Mouse (Mus musculus): Measurements from ENCODE around the gene Auts2. TPM values are rescaled to one million over a fixed set of nuclear protein-coding genes. Genes with fewer than 3 reads are reported as not detected.
"Not testable (repeated sequence)": the region's sequence is repeated elsewhere in the genome, so short reads cannot be mapped to it uniquely, and the experiment has no call there.

Auts2 gene
- 10 to 100 TPM; 43.4 to 57.3 TPM for total RNA-seq (2021)
- long read RNA-seq, experiment 1, partial matches to known transcripts = 3 of 13 reads
- long read RNA-seq, experiment 1, other reads (novel, unspliced or antisense) = 10 of 13 reads
- long read RNA-seq, experiment 2, partial matches to known transcripts = 3 of 10 reads
- long read RNA-seq, experiment 2, other reads (novel, unspliced or antisense) = 7 of 10 reads

GRCm38 (mm10) chr5:132543118-132544071, at the start of gene Auts2:
Gene Auts2 (minus strand): TSS chr5:132543344.
- peak; percentile 91 for DNase-seq (ENCODE audit: low spot score in 2 of 2)

GRCm38 (mm10) chr5:132591721-132592695, 48.9 kb upstream of the Auts2 start:
- DNase-seq (ENCODE audit: low spot score in 2 of 2) = no peak

- no peak for DNase-seq (ENCODE audit: low spot score in 2 of 2)
These were observed 36.6 kb upstream of the Auts2 start for GRCm38 (mm10) chr5:132579774-132580173.

- not testable (repeated sequence) for DNase-seq (ENCODE audit: low spot score in 2 of 2)
These were observed 17.6 kb upstream of the Auts2 start for GRCm38 (mm10) chr5:132560771-132561170.

GRCm38 (mm10) chr5:132545761-132546160, 2.6 kb upstream of the Auts2 start:
- no peak for DNase-seq (ENCODE audit: low spot score in 2 of 2)

GRCm38 (mm10) chr5:132544176-132544995, 1.2 kb upstream of the Auts2 start:
- peak; percentile 20 to 38 for DNase-seq (ENCODE audit: low spot score in 2 of 2)

GRCm38 (mm10) chr5:132542381-132543020, 643 bp downstream of the Auts2 start:
- peak in 1 of 2 experiments; percentile 24 for DNase-seq (ENCODE audit: low spot score in 2 of 2)

GRCm38 (mm10) chr5:132541951-132542350, 1.2 kb downstream of the Auts2 start:
- DNase-seq (ENCODE audit: low spot score in 2 of 2) = peak in 1 of 2 experiments; percentile 25

GRCm38 (mm10) chr5:132541371-132541931, 1.7 kb downstream of the Auts2 start:
- peak; percentile 37 to 53 for DNase-seq (ENCODE audit: low spot score in 2 of 2)

- DNase-seq (ENCODE audit: low spot score in 2 of 2) = no peak
These were observed 2.3 kb downstream of the Auts2 start for GRCm38 (mm10) chr5:132540841-132541311.

- DNase-seq (ENCODE audit: low spot score in 2 of 2) = no peak
These were observed 5.7 kb downstream of the Auts2 start for GRCm38 (mm10) chr5:132537475-132537874.

- no peak for DNase-seq (ENCODE audit: low spot score in 2 of 2)
These were observed 16.7 kb downstream of the Auts2 start for GRCm38 (mm10) chr5:132526395-132526794.

GRCm38 (mm10) chr5:132521358-132521873, 21.7 kb downstream of the Auts2 start:
- DNase-seq (ENCODE audit: low spot score in 2 of 2) = no peak

GRCm38 (mm10) chr5:132517879-132518278, 25.3 kb downstream of the Auts2 start:
- DNase-seq (ENCODE audit: low spot score in 2 of 2) = no peak

GRCm38 (mm10) chr5:132514521-132514920, 28.6 kb downstream of the Auts2 start:
- DNase-seq (ENCODE audit: low spot score in 2 of 2) = no peak

GRCm38 (mm10) chr5:132513206-132513605, 29.9 kb downstream of the Auts2 start:
- DNase-seq (ENCODE audit: low spot score in 2 of 2) = no peak

- DNase-seq (ENCODE audit: low spot score in 2 of 2) = no peak
These were observed 33.7 kb downstream of the Auts2 start for GRCm38 (mm10) chr5:132509464-132509885.

- no peak for DNase-seq (ENCODE audit: low spot score in 2 of 2)
These were observed 38.3 kb downstream of the Auts2 start for GRCm38 (mm10) chr5:132504893-132505292.

- DNase-seq (ENCODE audit: low spot score in 2 of 2) = no peak
These were observed 39.7 kb downstream of the Auts2 start for GRCm38 (mm10) chr5:132503431-132503830.
